Mouse (Mus musculus): ENCODE measurements around the gene Mcam. TPM values are rescaled to one million over a fixed set of nuclear protein-coding genes. Genes with fewer than 3 reads are reported as not detected.

Gene Mcam
- total RNA-seq (2014; rRNA removed) (14.6 and 19.9 TPM in 2 replicates), polyA plus RNA-seq (2015; fragmentation: Nextera tagmentation; extraction: Ambion mirVana) (4.4 TPM in 2 replicates)

GRCm38 (mm10) chr9:44134101-44134850 is at the start of gene Mcam:
Mcam (plus strand) TSS chr9:44134469.
- Histone ChIP-seq H3K4me2 (ENCODE audit: low read depth, low read length, poor library complexity, severe bottlenecking) (peak within 1 kb of the TSS; percentile 78), H3K4me3 (ENCODE audit: low read depth, low read length) (peak within 1 kb of the TSS; percentile 39), H3K9ac (replicated peaks; ENCODE audit: low read length, poor library complexity, severe bottlenecking) (peak within 1 kb of the TSS; percentile 39; the same call in 1 of the 2 replicates), H3K9me3 (ENCODE audit: low read length) (no peaks in the 10 kb centered on the region), H3K27ac (ENCODE audit: low read depth, low read length) (peak within 1 kb of the TSS; percentile 3; the same call in 1 of the 2 replicates), H3K27me3 (ENCODE audit: insufficient read depth, low read length) (peaks cover 32% of the 10 kb centered on the region), H3K36me3 (ENCODE audit: insufficient read depth, low read length) (no peaks in the 10 kb centered on the region), H3K4me1 (ENCODE audit: insufficient read depth, low read length) (peaks cover 10% of the 10 kb centered on the region)
- ATAC-seq (ENCODE audit: low FRiP score) (peak; percentile 17; the same call in 1 of the 2 replicates), DNase-seq (ENCODE audit: low spot score) (peak; percentile 64)
- TF ChIP-seq CTCF (IDR thresholded peaks at IDR 0.05), result no peak
- under 1% methylated on average over 46 of the region's 55 CpGs for WGBS

GRCm38 (mm10) chr9:44084659-44085229 is 49.5 kb upstream of the Mcam start:
- Histone ChIP-seq H3K9ac (replicated peaks; ENCODE audit: low read length, poor library complexity, severe bottlenecking) (peak overlapping the region; percentile 56), H3K4me3 (ENCODE audit: low read depth, low read length) (peak overlapping the region; percentile 57), H3K27ac (ENCODE audit: low read depth, low read length) (no peak overlapping the region), H3K27me3 (ENCODE audit: insufficient read depth, low read length) (peaks cover 16% of the 10 kb centered on the region), H3K4me1 (ENCODE audit: insufficient read depth, low read length) (peaks cover 19% of the 10 kb centered on the region; the same call in 1 of the 2 replicates), H3K9me3 (ENCODE audit: low read length) (no peaks in the 10 kb centered on the region), H3K4me2 (ENCODE audit: low read depth, low read length, poor library complexity, severe bottlenecking) (peak overlapping the region; percentile 100), H3K36me3 (ENCODE audit: insufficient read depth, low read length) (no peaks in the 10 kb centered on the region)
- ATAC-seq (ENCODE audit: low FRiP score) (peak; percentile 35; the same call in 1 of the 2 replicates), DNase-seq (ENCODE audit: low spot score) (peak; percentile 71)
- WGBS, result 1% methylated on average over 47 of the region's 62 CpGs
- no peak for TF ChIP-seq CTCF (IDR thresholded peaks at IDR 0.05)

GRCm38 (mm10) chr9:44085276-44085675 is 49.0 kb upstream of the Mcam start:
- no peak for DNase-seq (ENCODE audit: low spot score)
- Histone ChIP-seq H3K27me3 (ENCODE audit: insufficient read depth, low read length) (peaks cover 16% of the 10 kb centered on the region), H3K27ac (ENCODE audit: low read depth, low read length) (no peak overlapping the region), H3K9me3 (ENCODE audit: low read length) (no peaks in the 10 kb centered on the region), H3K9ac (replicated peaks; ENCODE audit: low read length, poor library complexity, severe bottlenecking) (peak overlapping the region; percentile 56), H3K36me3 (ENCODE audit: insufficient read depth, low read length) (no peaks in the 10 kb centered on the region), H3K4me2 (ENCODE audit: low read depth, low read length, poor library complexity, severe bottlenecking) (peak overlapping the region; percentile 100), H3K4me3 (ENCODE audit: low read depth, low read length) (peak overlapping the region; percentile 57), H3K4me1 (ENCODE audit: insufficient read depth, low read length) (peaks cover 19% of the 10 kb centered on the region; the same call in 1 of the 2 replicates)
- WGBS, result 3% methylated on average over 10 of the region's 10 CpGs
- no peak for TF ChIP-seq CTCF (IDR thresholded peaks at IDR 0.05)
- no peak; the same call in 1 of the 2 replicates for ATAC-seq (ENCODE audit: low FRiP score)

- peak overlapping the region; percentile 100 for H3K4me2 ChIP-seq (ENCODE audit: low read depth, low read length, poor library complexity, severe bottlenecking)
- no peak for TF ChIP-seq CTCF (IDR thresholded peaks at IDR 0.05)
- no peak for ATAC-seq (ENCODE audit: low FRiP score)
Measured at GRCm38 (mm10) chr9:44085741-44086665, 48.3 kb upstream of the Mcam start.

GRCm38 (mm10) chr9:44086960-44087359 is 47.3 kb upstream of the Mcam start:
- DNase-seq (ENCODE audit: low spot score) (no peak), ATAC-seq (ENCODE audit: low FRiP score) (no peak)
- Histone ChIP-seq H3K36me3 (ENCODE audit: insufficient read depth, low read length) (no peaks in the 10 kb centered on the region), H3K27me3 (ENCODE audit: insufficient read depth, low read length) (peaks cover 16% of the 10 kb centered on the region), H3K4me2 (ENCODE audit: low read depth, low read length, poor library complexity, severe bottlenecking) (no peak overlapping the region), H3K27ac (ENCODE audit: low read depth, low read length) (no peak overlapping the region), H3K9ac (replicated peaks; ENCODE audit: low read length, poor library complexity, severe bottlenecking) (no peak overlapping the region), H3K4me1 (ENCODE audit: insufficient read depth, low read length) (peaks cover 19% of the 10 kb centered on the region; the same call in 1 of the 2 replicates), H3K9me3 (ENCODE audit: low read length) (no peaks in the 10 kb centered on the region), H3K4me3 (ENCODE audit: low read depth, low read length) (no peak overlapping the region)
- WGBS, result 52% methylated on average over 10 of the region's 10 CpGs
- TF ChIP-seq CTCF (IDR thresholded peaks at IDR 0.05), result no peak

More at GRCm38 (mm10) chr9:44085741-44086665, 48.3 kb upstream of the Mcam start:
- Histone ChIP-seq H3K4me1 (ENCODE audit: insufficient read depth, low read length) (peaks cover 19% of the 10 kb centered on the region; the same call in 1 of the 2 replicates), H3K4me3 (ENCODE audit: low read depth, low read length) (peak overlapping the region; percentile 57; the same call in 1 of the 2 replicates), H3K9me3 (ENCODE audit: low read length) (no peaks in the 10 kb centered on the region), H3K27me3 (ENCODE audit: insufficient read depth, low read length) (peaks cover 16% of the 10 kb centered on the region), H3K9ac (replicated peaks; ENCODE audit: low read length, poor library complexity, severe bottlenecking) (no peak overlapping the region), H3K27ac (ENCODE audit: low read depth, low read length) (no peak overlapping the region), H3K36me3 (ENCODE audit: insufficient read depth, low read length) (no peaks in the 10 kb centered on the region)
- no peak for DNase-seq (ENCODE audit: low spot score)
- WGBS, result 70% methylated on average over 15 of the region's 15 CpGs

All from midbrain, postnatal 0 days (tissue).